Mouse (Mus musculus): ENCODE measurements around the gene Vsnl1. TPM values are rescaled to one million over a fixed set of nuclear protein-coding genes. Genes with fewer than 3 reads are reported as not detected.
A peak's percentile ranks its signal among the peaks of the same experiment; 100 is the strongest.

The Vsnl1 gene
- total and polyA plus RNA-seq, 2 experiments from 2014 or later: 154 to 225 TPM

GRCm38 (mm10) chr12:11326483-11326882, 109.9 kb downstream of the Vsnl1 start:
- H3K27me3 ChIP-seq (ENCODE audit: insufficient read depth, low read length): no peaks in the 10 kb centered on the region
- H3K4me2 ChIP-seq (ENCODE audit: low read depth, low read length): no peak overlapping the region
- no peaks in the 10 kb centered on the region for H3K4me1 ChIP-seq (ENCODE audit: insufficient read depth, low read length)
- no peaks in the 10 kb centered on the region for H3K36me3 ChIP-seq (ENCODE audit: insufficient read depth, low read length)
- no peaks in the 10 kb centered on the region for H3K9me3 ChIP-seq (ENCODE audit: low read length)
- H3K9ac ChIP-seq (replicated peaks; ENCODE audit: low read length): no peak overlapping the region
- no peak for TF ChIP-seq CTCF (IDR thresholded peaks at IDR 0.05; ENCODE audit: low read depth)
- WGBS: 69% methylated on average over 3 of the region's 3 CpGs
- no peak overlapping the region for H3K27ac ChIP-seq
- ATAC-seq: no peak
- no peak overlapping the region for H3K4me3 ChIP-seq (ENCODE audit: low read length)
- DNase-seq (ENCODE audit: low spot score): peak; percentile 8

GRCm38 (mm10) chr12:11324480-11324879, 111.9 kb downstream of the Vsnl1 start:
- no peak overlapping the region for H3K27ac ChIP-seq
- H3K9ac ChIP-seq (replicated peaks; ENCODE audit: low read length): no peak overlapping the region
- TF ChIP-seq CTCF (IDR thresholded peaks at IDR 0.05; ENCODE audit: low read depth): no peak
- no peaks in the 10 kb centered on the region for H3K27me3 ChIP-seq (ENCODE audit: insufficient read depth, low read length)
- no peak for ATAC-seq
- no peak overlapping the region for H3K4me2 ChIP-seq (ENCODE audit: low read depth, low read length)
- no peak overlapping the region for H3K4me3 ChIP-seq (ENCODE audit: low read length)
- no peaks in the 10 kb centered on the region for H3K9me3 ChIP-seq (ENCODE audit: low read length)
- H3K36me3 ChIP-seq (ENCODE audit: insufficient read depth, low read length): no peaks in the 10 kb centered on the region
- DNase-seq (ENCODE audit: low spot score): no peak
- 53% methylated on average over 4 of the region's 4 CpGs for WGBS
- no peaks in the 10 kb centered on the region for H3K4me1 ChIP-seq (ENCODE audit: insufficient read depth, low read length)

- Histone ChIP-seq H3K4me2 (ENCODE audit: low read depth, low read length) (no peak overlapping the region), H3K9me3 (ENCODE audit: low read length) (no peaks in the 10 kb centered on the region), H3K4me1 (ENCODE audit: insufficient read depth, low read length) (no peaks in the 10 kb centered on the region), H3K27me3 (ENCODE audit: insufficient read depth, low read length) (no peaks in the 10 kb centered on the region), H3K4me3 (ENCODE audit: low read length) (no peak overlapping the region), H3K27ac (no peak overlapping the region), H3K36me3 (ENCODE audit: insufficient read depth, low read length) (peaks cover 16% of the 10 kb centered on the region; the same call in 1 of the 2 replicates), H3K9ac (replicated peaks; ENCODE audit: low read length) (no peak overlapping the region)
- 68% methylated on average over 6 of the region's 6 CpGs for WGBS
- no peak for TF ChIP-seq CTCF (IDR thresholded peaks at IDR 0.05; ENCODE audit: low read depth)
- ATAC-seq (no peak), DNase-seq (ENCODE audit: low spot score) (no peak)
Observed at GRCm38 (mm10) chr12:11317671-11318070, 118.7 kb downstream of the Vsnl1 start.

GRCm38 (mm10) chr12:11313840-11314239, 122.6 kb downstream of the Vsnl1 start:
- DNase-seq (ENCODE audit: low spot score): peak; percentile 53
- WGBS: 66% methylated on average over 1 of the region's 1 CpGs
- H3K4me3 ChIP-seq (ENCODE audit: low read length): no peak overlapping the region

GRCm38 (mm10) chr12:11311106-11311505, 125.3 kb downstream of the Vsnl1 start:
- H3K36me3 ChIP-seq (ENCODE audit: insufficient read depth, low read length): peaks cover 19% of the 10 kb centered on the region; the same call in 1 of the 2 replicates
- ATAC-seq (no peak), DNase-seq (ENCODE audit: low spot score) (no peak)
- no peak overlapping the region for H3K4me2 ChIP-seq (ENCODE audit: low read depth, low read length)
- H3K9ac ChIP-seq (replicated peaks; ENCODE audit: low read length): no peak overlapping the region
- TF ChIP-seq CTCF (IDR thresholded peaks at IDR 0.05; ENCODE audit: low read depth): no peak
- WGBS: 98% methylated on average over 2 of the region's 2 CpGs
- H3K4me3 ChIP-seq (ENCODE audit: low read length): no peak overlapping the region
- no peaks in the 10 kb centered on the region for H3K27me3 ChIP-seq (ENCODE audit: insufficient read depth, low read length)
- no peak overlapping the region for H3K27ac ChIP-seq
- no peaks in the 10 kb centered on the region for H3K4me1 ChIP-seq (ENCODE audit: insufficient read depth, low read length)
- no peaks in the 10 kb centered on the region for H3K9me3 ChIP-seq (ENCODE audit: low read length)

More at GRCm38 (mm10) chr12:11313840-11314239, 122.6 kb downstream of the Vsnl1 start:
- ATAC-seq: no peak
- Histone ChIP-seq H3K4me1 (ENCODE audit: insufficient read depth, low read length) (no peaks in the 10 kb centered on the region), H3K9me3 (ENCODE audit: low read length) (no peaks in the 10 kb centered on the region), H3K9ac (replicated peaks; ENCODE audit: low read length) (no peak overlapping the region), H3K4me2 (ENCODE audit: low read depth, low read length) (no peak overlapping the region), H3K36me3 (ENCODE audit: insufficient read depth, low read length) (peaks cover 16% of the 10 kb centered on the region; the same call in 1 of the 2 replicates), H3K27me3 (ENCODE audit: insufficient read depth, low read length) (no peaks in the 10 kb centered on the region), H3K27ac (no peak overlapping the region)
- peak; percentile 27 for TF ChIP-seq CTCF (IDR thresholded peaks at IDR 0.05; ENCODE audit: low read depth)

GRCm38 (mm10) chr12:11306753-11307645, 129.4 kb downstream of the Vsnl1 start:
- WGBS: 87% methylated on average over 8 of the region's 8 CpGs
- ATAC-seq: peak; percentile 27; the same call in 1 of the 2 replicates

GRCm38 (mm10) chr12:11300858-11301257, 135.6 kb downstream of the Vsnl1 start:
- H3K9ac ChIP-seq (replicated peaks; ENCODE audit: low read length): no peak overlapping the region
- DNase-seq (ENCODE audit: low spot score) (no peak), ATAC-seq (no peak)
- no peak for TF ChIP-seq CTCF (IDR thresholded peaks at IDR 0.05; ENCODE audit: low read depth)
- no peaks in the 10 kb centered on the region for H3K9me3 ChIP-seq (ENCODE audit: low read length)
- H3K27ac ChIP-seq: no peak overlapping the region
- no peaks in the 10 kb centered on the region for H3K27me3 ChIP-seq (ENCODE audit: insufficient read depth, low read length)
- H3K36me3 ChIP-seq (ENCODE audit: insufficient read depth, low read length): peaks cover 15% of the 10 kb centered on the region
- 96% methylated on average over 1 of the region's 1 CpGs for WGBS
- no peak overlapping the region for H3K4me2 ChIP-seq (ENCODE audit: low read depth, low read length)
- H3K4me3 ChIP-seq (ENCODE audit: low read length): no peak overlapping the region
- no peaks in the 10 kb centered on the region for H3K4me1 ChIP-seq (ENCODE audit: insufficient read depth, low read length)

More at GRCm38 (mm10) chr12:11306753-11307645, 129.4 kb downstream of the Vsnl1 start:
- no peaks in the 10 kb centered on the region for H3K27me3 ChIP-seq (ENCODE audit: insufficient read depth, low read length)
- H3K4me2 ChIP-seq (ENCODE audit: low read depth, low read length): no peak overlapping the region
- peaks cover 21% of the 10 kb centered on the region for H3K36me3 ChIP-seq (ENCODE audit: insufficient read depth, low read length)
- H3K9ac ChIP-seq (replicated peaks; ENCODE audit: low read length): no peak overlapping the region
- no peaks in the 10 kb centered on the region for H3K4me1 ChIP-seq (ENCODE audit: insufficient read depth, low read length)
- no peak overlapping the region for H3K4me3 ChIP-seq (ENCODE audit: low read length)
- no peaks in the 10 kb centered on the region for H3K9me3 ChIP-seq (ENCODE audit: low read length)
- H3K27ac ChIP-seq: no peak overlapping the region
- TF ChIP-seq CTCF (IDR thresholded peaks at IDR 0.05; ENCODE audit: low read depth): no peak
- no peak for DNase-seq (ENCODE audit: low spot score)
